Mouse (Mus musculus) cerebellum, adult 18-20 months (tissue): ENCODE results near the gene Cebpzos.

Source experiments
- DNase-seq, 2 experiments: peaks; one replicate each; pipeline ENCODE4 v3.0.0; 2021

Gene Cebpzos

GRCm38 (mm10) chr17:78916369-78916813 lies at the start of gene Cebpzos:
TSS of gene Cebpzos (plus strand) at chr17:78916500.
- peak; percentile 90 to 93 for DNase-seq

GRCm38 (mm10) chr17:78873886-78874285 lies 42.4 kb upstream of the Cebpzos start:
- no peak for DNase-seq

DNA sequence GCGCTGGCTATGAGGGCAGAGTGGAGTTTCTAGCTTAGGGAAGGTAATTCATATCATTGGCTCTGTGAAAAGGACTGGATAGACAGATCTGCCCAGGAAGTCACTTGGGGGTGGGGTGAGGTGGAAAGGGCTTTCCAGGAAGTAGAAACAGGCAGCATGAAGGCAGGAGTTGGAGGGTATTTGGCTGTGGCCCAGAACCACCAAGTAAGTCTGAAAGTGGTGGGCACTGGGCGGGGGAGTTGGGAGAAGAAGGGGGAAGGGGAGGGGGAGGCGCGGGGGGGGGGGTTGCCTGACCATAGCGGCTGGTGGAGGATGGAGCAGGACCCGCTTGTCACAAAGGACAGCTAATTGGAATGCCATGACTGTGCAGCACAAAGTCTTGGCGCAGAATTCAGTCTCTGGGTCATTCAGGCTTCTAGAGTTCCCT lies 34.4 kb upstream of the Cebpzos start:
- no peak for DNase-seq

GRCm38 (mm10) chr17:78882401-78883112 lies 33.7 kb upstream of the Cebpzos start, which contains the start of gene Eif2ak2:
TSS of gene Eif2ak2 (minus strand) at chr17:78882573.
- DNase-seq = peak; percentile 58 to 69

- DNase-seq = no peak
These were observed 33.0 kb upstream of the Cebpzos start for GRCm38 (mm10) chr17:78883291-78883690.

DNA sequence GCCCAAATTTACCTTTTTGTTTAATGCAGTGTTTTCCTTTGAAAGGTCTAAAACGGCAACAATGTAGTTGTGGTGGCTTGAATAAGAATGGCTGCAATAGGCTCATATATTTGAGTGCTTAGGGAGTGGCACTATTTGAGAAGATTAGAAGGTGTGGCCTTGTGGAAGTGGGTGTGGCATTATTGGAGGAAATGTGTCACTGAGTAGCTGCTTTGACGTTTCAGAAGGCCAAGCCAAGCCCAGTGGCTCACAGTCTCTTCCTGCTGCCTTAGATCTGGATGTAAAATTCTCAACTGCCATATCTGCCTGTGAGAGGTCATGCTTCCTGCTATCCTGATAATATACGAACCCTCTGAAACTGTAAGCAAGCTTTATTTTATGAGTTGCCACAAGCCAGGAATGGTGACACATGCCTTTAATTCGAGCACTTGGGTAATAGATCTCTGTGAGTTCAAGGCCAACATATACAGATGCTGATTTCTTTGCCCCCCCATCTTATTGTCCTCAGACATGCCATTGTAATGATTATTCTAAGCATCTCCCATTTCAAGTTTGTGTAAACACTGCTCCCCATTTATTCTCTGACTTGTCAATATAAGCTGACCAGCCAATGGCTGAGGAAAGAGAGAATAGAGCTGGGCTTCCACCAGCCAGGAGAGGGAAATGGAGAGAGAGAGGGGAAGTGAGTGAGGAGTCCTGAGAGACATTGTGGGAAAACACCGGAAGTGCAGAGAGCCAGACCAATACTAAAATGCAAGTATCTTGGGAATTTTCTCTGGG lies 30.8 kb upstream of the Cebpzos start:
- DNase-seq = no peak

DNA sequence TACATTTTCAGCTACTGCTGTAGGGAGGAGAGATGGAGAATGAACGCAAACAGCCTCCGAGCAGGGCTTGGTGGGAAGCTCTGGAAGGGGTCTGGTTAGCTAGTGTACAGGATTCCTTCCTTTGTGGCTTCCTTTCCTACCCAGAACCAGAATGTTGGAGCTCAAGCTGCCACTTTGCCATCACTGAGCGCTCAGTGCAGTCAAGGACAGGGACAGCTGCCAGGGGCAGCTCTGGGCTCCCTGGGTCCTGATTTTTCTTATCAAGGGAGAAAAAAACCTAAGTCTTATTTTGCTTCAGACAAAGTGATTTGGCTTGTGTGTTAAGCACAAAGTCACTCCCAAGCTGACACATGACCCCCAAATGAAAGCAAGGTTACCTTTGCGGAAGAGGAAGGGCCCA lies 27.7 kb upstream of the Cebpzos start:
- DNase-seq = peak in 1 of 2 experiments; percentile 10

DNA sequence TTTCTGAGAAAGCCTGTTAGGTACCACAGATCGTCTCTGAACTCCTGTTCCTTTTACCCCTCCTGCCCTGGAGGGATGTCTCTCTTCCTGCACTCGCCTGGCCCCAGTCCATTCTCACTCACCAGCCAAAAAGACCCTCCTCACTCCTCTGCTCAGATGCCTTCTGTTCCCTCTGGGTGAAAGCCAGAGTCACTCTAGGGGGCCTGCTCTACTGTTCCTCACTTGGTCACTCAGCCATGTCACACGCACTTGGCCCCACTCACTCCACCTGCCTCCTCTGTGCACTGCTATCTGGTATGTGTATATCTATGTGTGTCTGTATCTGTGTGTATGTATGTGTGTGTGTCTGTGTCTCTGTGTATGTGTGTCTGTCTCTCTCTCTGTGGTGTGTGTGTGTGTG lies 27.1 kb upstream of the Cebpzos start:
- DNase-seq = peak; percentile 21 to 24

- DNase-seq = no peak
These were observed 25.3 kb upstream of the Cebpzos start for GRCm38 (mm10) chr17:78891020-78891419.

DNA sequence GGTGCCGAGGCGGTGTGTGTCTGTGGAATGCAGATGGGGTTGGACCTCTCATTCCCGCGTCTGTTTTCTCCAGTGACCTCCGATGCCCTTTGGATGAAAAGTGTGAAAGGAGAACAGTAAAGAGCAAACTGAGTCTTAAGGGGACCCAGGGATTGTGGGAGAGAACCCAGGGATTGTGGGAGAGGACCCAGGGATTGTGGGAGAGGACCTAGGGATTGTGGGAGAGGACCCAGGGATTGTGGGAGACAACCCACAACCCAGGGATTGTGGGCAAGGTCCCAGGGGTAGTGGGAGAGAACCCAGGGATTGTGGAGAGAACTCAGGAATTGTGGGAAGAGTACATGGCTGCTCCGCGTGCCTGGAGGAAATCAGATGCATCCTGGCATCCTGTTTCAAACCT lies 21.3 kb upstream of the Cebpzos start:
- no peak for DNase-seq

DNA sequence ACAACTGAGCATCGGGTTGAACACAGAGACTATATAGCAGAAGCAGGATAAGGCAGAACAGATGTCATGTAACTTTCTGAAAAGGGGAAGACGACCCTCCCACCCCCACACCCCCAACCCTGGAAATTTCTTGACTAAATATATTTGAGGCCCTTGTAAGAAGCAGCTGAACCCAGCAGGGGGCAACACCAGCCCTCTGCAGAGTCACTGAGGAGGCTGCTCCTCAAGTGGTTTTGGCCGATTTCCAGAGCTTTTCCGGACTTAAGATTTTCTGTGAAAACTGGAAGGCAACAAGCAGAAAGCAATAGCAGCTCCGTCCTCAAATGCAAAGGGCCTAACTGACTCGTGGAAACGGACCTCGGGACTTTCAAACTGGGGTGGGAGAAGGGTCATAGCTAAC lies 20.9 kb upstream of the Cebpzos start:
- DNase-seq = no peak

GRCm38 (mm10) chr17:78903158-78903557 lies 13.1 kb upstream of the Cebpzos start:
- no peak for DNase-seq

DNA sequence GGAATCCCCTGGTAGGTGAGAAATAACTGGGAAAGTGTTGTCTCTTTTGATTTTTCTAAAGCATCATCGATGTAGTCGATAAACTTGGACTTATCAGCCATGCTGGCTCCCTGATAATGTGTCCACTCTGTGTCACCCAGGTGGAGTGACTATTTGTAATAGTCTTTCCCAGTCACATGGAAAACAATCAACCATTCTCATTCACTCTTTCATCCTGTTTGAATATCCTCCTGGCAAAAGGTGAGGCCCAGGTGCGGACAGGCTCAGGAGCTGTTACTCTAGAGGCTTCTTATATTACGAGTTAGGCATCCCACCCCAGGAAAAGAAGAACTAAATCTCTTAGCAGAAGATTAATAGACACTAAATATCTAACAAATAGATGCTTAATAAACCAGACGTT lies 9.4 kb upstream of the Cebpzos start, which contains the start of gene Sult6b1:
Gene Sult6b1, minus strand, starts transcription at position 101 of the 400 bp plus-strand sequence.
- DNase-seq = no peak

- DNase-seq = no peak
These were observed 6.9 kb upstream of the Cebpzos start for GRCm38 (mm10) chr17:78909374-78909773.

- peak; percentile 37 to 41 for DNase-seq
These were observed 3.4 kb upstream of the Cebpzos start for GRCm38 (mm10) chr17:78912861-78913281.

GRCm38 (mm10) chr17:78913921-78914320 lies 2.4 kb upstream of the Cebpzos start:
- DNase-seq = no peak

- DNase-seq = no peak
These were observed 528 bp upstream of the Cebpzos start for GRCm38 (mm10) chr17:78915772-78916171.

GRCm38 (mm10) chr17:78916899-78917298 lies 599 bp downstream of the Cebpzos start:
- DNase-seq = no peak

GRCm38 (mm10) chr17:78917696-78918095 lies 1.4 kb downstream of the Cebpzos start:
- DNase-seq = no peak

DNA sequence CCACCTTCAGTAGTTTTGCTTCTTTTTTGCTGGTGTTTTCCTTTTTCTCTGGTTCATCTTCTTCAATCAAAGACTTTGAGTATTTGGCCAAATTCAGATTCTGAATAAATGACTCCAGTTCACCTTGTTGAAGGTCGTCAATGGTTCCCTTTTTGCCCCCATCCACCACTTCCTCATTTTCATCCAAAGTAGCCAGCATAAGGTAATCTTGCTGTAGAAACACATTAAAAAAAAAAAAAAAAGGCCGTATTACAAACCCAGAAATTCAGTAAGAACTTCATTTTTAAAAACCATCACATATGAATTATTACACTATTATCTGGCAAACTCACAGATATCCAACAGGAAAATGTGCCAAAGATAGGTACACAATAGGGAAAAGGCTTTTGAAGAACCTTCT lies 19.6 kb downstream of the Cebpzos start:
- DNase-seq = no peak

- DNase-seq = peak; percentile 97 to 98
These were observed 20.3 kb downstream of the Cebpzos start, which contains the start of the genes Cebpz and Ndufaf7 for GRCm38 (mm10) chr17:78936466-78937228. TSS of gene Cebpz (minus strand) at chr17:78937066. TSS of gene Ndufaf7 (plus strand) at chr17:78937136.

DNA sequence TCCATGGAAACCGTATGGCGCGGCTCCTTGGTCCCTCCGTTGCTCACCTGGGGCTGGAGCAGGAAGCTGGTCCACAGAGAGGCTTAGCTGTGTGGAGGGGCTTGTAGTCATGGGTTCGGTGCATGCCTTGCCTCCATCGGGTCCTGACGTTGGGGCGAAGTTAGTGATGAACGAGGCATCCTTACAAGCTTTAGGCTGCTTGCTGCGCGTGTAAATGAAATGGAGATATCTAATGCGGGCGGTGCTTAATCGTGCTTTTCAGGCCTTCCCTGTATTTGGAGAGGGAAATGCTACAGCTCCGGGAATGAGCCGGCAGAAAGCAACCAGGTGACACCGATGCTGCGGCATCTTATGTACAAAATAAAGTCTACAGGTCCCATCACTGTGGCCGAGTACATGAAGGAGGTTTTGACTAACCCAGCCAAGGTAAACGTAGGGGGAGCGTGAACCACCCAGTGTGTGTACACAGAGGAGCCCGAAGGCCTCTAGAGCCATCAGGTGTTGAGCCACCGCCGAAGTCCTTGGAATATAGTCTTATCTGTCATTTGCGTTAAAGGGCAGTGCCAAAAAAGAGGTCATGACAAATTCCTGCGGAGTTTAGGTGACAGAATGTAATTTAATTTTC lies 21.0 kb downstream of the Cebpzos start:
- DNase-seq = peak in 1 of 2 experiments; percentile 33
